Mouse (Mus musculus) left cerebral cortex, postnatal 4 days (tissue): ENCODE results near the gene Pigb. TPM values are rescaled to one million over a fixed set of nuclear protein-coding genes. Genes with fewer than 3 reads are reported as not detected.

Experiments used
- microRNA-seq: library from miRNA; unstranded; fragments of <30 nt; microRNA quantifications from one replicate; pipeline ENCODE4 v1.2.0, GENCODE M21; 2022
- total RNA-seq, 2 experiments: library from RNA; stranded (reverse); gene quantifications; 2 replicates each; pipeline ENCODE4 v1.2.3; 2021

The Pigb gene
- total RNA-seq, 2 experiments from 2014 or later, result 17.1 to 19.0 TPM

Small RNAs within 50 kb of the gene (microRNA-seq; reads per million reads assigned to microRNA genes)
- not detected for gene Gm27353

Other genes with a start within 250 kb of the Pigb start
- gene Prtg, start 233.5 kb downstream of the Pigb start, total RNA-seq, result under 1 TPM; 0.48 to 0.52 TPM
- 10 to 100 TPM; 26.1 to 26.2 TPM for gene Pygo1, start 114.7 kb downstream of the Pigb start, total RNA-seq
- gene Dyx1c1, start 81.6 kb downstream of the Pigb start, total RNA-seq, result 1 to 10 TPM; 1.5 to 1.8 TPM
- gene Gm44503, start 81.5 kb downstream of the Pigb start, total RNA-seq, result under 1 TPM in 1 of 2 experiments, not detected in 1; 0.87 TPM
- gene Ccpg1os, start 55.0 kb downstream of the Pigb start, total RNA-seq, result 1 to 10 TPM; 5.5 to 7.0 TPM
- 10 to 100 TPM; 64.3 to 67.5 TPM for gene Ccpg1, start 54.9 kb downstream of the Pigb start, total RNA-seq
- 1 to 10 TPM; 2.9 to 4.7 TPM for gene Rab27a, start 4.5 kb upstream of the Pigb start, total RNA-seq
- gene Khdc3, start 61.5 kb upstream of the Pigb start, total RNA-seq, result 1 to 10 TPM in 1 of 2 experiments, under 1 TPM in 1; 0.83 to 1.5 TPM
- gene Gm20509, start 62.1 kb upstream of the Pigb start, total RNA-seq, result not detected
- gene Rsl24d1, start 73.0 kb upstream of the Pigb start, total RNA-seq, result 10 to 100 TPM; 60.7 to 61.5 TPM